Mouse (Mus musculus) gastrocnemius, postnatal 4 days (tissue): Measurements from ENCODE around the gene Cacna1a. TPM values are rescaled to one million over a fixed set of nuclear protein-coding genes. Genes with fewer than 3 reads are reported as not detected.

Experiments used
- DNase-seq, 2 experiments: peaks; one replicate each; pipeline ENCODE4 v3.0.0; 2021 to 2022; ENCODE audit warnings: low spot score in 2 of 2, mixed read lengths in 2 of 2
- total RNA-seq, 2 experiments: library from RNA; stranded (reverse); gene quantifications; 2 replicates each; pipeline ENCODE4 v1.2.3; 2021

The Cacna1a gene
- total RNA-seq, 2 experiments from 2014 or later, result 8.0 to 9.5 TPM

DNA sequence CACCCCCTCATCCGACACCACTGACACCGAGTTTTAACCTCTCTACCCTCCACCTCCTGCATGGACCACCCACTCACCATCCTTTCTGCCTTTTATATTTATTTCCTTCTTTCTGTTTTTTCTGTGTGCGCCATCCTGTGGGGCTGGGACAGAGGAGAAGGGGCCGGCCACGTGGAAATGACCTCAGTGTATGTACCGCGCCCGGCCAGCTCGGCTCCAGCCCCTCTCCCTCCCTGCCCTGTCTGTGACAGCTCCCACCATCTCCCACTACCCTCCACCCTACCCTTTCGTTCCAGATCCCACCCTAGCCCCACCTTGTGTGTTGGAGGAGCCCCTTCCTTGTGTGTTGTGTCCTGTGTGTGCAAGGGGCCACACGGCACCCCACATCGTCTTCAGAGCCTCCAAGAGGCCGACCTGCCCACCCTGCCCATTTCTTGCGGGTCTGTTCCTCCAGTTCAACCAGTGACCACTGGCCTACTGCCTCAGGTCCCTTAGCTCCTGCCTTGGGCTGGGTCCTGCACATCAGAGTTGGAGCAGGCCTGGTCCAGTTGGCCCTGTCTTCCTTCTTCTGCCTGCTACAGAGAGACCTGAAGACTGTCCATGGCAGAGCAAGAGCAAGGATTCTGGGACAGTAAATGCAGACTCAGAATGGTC, 247.3 kb downstream of the Cacna1a start:
- no peak for DNase-seq

DNA sequence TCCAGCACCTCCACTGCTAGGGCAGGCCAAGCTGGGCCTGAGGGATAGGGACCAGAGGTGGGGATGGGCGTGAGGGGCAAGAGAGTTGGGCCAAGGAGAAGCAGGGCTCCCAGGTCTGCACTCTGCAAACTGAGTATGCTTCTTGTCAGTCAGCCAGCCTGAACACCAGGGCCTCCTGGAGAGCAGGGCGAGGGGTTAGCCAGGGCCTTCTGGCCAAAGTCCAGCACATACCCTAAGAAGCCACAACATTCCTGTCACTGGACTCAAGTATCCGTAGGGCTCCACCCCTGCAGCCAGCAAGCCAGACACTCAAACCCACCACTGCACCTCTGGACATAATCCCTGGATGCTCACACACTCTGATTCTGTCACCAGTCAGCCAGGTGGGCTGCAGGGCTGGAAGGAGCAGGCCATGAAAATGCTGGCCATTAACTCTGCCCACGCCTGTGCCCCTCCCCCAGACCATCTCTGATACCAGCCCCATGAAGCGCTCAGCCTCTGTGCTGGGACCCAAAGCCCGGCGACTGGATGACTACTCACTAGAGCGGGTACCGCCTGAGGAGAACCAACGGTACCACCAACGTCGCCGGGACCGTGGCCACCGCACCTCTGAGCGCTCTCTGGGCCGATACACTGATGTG, 247.9 kb downstream of the Cacna1a start:
- DNase-seq, result no peak

DNA sequence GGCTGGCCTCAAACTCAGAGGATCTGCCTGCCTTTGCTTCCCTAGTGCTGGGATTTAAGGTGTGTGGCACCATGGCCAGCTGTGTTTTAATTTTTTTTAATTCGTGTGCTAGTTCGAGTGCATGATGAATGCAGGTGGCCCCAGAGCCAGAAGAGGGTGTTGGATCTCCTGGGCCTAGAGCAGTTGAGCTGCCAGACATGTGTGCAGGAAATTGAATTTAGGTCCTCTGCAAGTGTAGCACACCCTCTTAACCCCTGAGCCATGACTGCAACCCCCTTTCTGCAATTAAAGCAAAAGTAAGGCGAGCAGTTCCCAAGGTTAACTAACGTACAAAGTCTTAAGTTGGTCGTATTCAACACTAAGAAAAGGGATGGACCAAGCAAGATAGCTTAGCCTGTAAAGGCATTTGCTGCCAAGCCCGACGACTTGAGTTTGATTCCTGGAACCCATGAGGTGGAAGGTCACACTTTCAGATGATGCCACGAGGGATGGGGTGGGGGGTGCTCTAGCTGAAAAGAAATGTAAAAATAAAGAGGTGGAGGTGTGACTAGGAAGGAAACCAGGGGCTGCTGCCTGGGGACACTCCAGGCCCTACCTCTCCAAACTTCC, 249.8 kb downstream of the Cacna1a start:
- no peak for DNase-seq

DNA sequence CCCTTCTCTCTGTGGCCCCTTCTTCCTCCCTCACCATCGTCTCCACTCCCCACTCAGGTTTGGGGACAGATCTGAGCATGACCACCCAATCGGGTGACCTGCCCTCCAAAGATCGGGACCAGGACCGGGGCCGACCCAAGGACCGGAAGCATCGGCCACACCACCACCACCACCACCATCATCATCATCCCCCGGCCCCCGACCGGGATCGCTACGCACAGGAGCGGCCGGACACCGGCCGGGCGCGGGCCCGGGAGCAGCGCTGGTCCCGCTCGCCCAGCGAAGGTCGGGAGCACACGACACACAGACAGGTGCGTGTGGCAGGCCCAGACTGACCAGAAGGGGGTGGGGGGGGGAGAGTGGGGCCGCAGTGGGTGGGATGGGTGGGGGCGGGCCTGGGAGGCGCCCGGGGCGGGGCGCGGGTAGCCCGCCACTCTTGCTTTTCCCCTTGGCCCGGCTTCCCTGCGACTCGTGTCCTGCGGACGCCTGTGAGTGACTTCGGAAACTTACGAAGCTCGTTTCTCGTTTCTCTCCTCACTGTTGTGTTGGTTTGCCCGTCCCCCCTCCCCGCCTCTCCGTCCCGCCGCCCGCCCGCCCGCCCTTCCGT, 250.4 kb downstream of the Cacna1a start:
- peak in 1 of 2 experiments; percentile 44 for DNase-seq

DNA sequence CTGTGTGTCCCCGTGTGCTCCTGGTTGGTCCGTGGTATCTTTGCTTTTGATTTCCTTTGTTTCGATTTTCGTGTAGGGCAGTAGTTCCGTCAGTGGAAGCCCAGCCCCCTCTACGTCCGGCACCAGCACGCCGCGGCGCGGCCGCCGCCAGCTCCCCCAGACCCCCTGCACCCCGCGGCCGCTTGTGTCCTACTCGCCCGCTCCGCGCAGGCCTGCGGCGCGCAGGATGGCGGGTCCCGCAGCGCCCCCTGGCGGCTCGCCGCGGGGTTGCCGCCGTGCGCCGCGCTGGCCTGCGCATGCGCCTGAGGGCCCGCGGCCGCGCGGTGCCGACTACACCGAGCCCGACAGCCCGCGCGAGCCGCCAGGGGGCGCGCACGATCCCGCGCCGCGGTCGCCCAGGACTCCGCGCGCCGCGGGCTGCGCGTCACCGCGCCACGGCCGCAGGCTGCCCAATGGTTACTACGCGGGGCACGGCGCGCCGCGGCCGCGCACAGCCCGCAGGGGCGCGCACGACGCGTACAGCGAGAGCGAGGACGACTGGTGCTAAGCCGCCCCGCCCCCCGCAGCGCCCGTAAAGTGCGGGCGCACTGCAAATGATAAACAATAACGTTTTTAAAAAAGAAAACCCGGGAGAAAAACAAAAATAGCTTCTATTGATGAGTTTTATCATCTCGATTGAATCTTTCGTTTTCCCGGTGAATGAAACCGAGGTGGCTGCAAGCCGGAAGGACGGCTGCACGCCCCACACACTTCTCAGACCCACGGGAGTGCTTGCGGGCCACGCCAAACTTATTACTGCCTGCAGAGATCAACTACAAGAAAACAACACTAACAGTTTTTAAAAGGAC, 251.1 kb downstream of the Cacna1a start:
- DNase-seq, result peak; percentile 93 to 96

DNA sequence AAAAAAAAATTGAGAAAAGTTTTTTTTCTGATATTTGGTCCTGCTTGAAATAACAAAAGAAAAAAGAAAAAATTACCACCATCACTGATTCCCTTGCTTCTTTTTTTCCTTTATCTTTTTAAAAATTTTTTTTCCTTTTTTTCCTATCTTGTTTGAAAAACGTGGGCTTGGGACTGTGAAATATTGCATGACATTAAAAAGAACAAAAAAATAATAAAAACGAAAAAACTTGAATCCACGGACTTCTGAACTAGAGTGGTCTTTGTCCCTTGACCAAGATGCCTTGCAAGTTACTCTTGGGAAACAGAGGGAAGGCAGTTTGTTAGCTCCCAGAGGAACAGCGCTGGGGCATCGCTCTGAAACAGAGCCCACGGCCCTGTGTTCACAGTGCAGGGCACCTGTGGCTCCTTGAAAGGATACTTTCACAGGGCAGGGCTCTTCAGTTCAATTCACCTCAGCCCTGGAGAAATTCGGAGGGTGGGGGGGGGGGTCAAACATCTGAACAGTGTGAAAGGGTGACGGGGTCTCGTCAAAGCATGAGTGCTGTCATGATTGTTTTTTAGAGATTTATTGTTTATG, 251.9 kb downstream of the Cacna1a start:
- no peak for DNase-seq

DNA sequence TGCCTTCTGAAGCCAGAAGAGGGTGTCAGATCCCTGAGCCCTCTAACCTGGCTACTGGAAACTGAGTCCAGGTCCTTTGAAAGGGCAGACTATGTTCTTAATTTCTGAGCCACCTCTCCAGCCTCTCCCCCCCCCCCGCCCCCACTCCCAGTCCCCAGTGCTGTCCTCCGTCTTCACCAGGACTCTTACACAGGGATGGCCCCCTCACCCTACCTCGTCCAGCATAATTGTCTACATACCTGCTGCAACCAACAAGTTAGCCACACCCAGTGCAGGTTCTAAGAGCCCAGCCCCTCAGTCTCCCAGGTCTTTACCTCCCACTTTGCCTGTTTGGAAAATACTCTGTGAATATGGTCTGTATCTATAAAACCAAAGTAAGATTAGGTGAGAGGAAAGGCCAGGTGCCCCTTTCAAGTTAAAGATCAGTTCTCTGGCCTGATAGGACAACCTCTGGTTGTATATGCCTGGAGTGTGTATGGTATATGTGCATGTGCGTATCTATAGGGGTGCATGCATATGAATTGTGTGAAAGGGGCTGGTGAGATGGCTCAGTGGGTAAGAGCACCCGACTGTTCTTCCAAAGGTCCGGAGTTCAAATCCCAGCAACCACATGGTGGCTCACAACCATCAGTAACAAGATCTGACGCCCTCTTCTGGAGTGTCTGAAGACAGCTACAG, 252.5 kb downstream of the Cacna1a start:
- DNase-seq, result no peak

DNA sequence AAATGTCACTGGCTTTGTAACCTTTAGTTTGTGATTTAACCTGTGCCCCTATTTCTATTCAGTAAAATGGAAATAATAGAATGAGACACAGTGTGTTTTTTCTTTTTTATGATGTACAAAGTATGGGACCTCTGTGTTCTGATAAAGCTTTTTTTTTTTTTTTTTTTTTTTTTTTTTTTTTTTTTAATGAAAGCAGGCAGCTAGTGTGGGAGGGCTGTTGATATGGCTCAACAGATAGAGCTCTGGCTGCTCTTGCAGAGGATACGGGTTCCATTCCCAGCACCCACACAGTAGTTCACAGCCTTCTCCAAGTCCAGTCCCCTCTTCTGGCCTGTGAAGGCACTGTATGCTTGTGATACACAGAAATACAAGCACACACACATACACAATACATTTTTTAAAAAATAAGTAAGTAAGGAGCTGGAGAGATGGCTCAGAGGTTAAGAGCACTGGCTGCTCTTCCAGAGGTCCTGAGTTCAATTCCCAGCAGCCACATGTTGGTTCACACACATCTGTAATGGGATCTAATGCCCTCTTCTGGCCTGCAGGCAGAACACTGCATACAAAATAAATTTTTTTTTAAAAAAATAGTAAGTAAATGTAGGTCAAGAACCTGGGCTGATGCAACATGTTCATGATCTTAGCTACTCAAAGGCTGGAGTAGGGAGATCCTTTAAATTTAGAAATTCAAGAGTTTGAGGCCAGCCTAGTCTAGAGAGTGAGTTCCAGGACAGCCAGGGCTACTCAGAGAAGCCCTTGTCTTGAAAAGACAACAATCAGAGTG, 253.5 kb downstream of the Cacna1a start:
- no peak for DNase-seq

DNA sequence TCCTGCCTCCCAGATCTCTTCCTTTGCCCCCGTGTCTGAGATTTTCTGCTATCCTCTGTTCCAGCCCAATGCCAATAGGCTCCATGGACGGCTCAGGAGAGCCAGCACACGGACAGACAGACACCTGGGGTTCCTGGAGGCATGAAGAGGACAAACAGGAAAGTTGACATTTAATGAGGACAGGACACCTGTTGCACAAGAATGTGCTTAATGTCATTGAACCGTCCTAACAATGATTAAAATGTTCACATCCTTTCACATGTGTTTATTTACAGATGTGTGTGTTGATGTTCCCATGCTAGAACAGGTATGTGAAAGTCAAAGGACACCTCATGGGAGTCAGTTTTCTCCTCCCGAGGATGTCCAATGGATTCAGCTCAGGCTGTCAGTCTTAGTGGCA, 254.8 kb downstream of the Cacna1a start:
- no peak for DNase-seq

DNA sequence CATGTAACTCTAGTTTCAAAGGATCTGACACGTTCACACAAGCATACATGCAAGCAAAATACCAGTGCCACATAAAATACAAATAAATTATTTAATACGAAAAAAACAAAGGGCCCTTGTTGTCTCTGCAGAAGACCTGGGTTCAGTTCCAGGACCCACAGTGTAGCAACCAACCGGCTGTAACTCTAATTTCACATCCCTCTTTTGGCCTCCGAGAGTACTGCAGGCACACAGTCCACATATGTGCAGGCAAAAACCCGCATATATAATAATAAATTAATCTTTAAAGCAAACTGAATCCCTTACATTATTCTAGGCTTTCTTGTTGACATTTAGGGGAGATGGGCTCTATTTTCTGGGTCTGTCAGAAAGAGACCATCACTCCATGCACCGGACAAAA, 258.6 kb downstream of the Cacna1a start:
- no peak for DNase-seq

DNA sequence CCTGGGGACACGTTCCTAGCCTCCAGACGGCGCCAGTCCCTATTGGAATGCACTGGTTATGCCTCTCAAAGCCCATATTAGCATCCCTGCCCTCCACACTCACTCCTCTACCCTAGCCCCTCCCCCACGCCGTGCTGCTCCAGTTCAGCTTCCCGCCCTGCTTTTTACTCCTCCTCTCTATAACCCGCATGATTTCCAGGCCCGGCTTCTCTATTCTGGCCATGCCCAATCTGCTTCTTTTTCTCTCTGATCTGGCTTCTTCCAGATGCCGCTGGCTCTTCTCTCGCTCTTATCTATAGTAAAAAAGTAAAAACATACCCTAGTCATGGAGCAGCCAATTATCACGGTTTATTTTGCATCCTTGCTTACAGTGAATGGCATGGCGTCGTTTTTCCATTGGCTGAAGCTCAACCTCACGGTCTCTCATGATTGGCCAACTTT, 259.2 kb downstream of the Cacna1a start:
- no peak for DNase-seq

DNA sequence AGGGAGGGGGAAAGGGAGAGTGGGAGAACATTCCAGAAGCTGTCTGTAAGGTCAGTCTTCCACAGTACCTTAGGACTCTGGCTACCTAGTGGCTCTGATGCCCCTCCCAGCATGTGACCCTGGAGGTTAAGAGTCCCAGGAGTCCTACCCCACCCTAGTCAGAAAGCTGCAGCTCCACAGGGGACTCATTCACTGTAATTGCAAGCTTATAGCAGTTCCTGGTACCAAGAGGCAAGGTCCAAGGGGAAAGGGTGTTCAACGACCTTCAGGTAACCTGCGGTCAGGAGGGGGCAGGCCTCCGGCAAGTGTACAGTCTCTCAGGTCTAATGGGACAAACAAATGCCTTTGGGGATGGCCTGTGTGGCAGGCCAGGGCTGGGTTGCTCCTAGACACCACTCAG, 262.0 kb downstream of the Cacna1a start:
- DNase-seq, result no peak

DNA sequence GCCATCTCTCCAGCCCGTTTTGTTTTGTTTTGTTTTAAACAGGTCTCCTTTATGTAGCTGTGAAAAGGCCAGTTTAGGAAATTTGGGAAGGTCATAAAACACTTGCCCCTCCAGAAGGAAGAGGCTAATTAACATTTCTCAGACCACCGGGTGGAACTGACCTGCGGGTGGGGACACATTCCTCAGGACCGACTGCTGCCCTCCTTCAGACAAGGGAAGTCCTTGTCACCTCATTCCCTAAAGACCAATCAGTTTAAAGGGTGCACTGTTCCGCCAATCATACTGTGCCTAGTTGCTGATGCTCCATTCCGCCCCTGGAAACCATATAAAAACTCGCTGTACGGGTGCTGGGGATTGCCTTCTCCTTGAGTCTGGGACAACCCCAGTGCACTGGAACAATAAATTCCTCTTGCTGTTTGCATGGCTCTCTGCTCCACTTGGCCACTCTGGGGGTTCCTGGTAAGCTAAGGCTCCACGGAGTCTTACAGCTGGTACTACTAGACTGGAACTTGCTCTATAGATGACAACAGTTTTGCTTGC, 264.9 kb downstream of the Cacna1a start:
- no peak for DNase-seq

DNA sequence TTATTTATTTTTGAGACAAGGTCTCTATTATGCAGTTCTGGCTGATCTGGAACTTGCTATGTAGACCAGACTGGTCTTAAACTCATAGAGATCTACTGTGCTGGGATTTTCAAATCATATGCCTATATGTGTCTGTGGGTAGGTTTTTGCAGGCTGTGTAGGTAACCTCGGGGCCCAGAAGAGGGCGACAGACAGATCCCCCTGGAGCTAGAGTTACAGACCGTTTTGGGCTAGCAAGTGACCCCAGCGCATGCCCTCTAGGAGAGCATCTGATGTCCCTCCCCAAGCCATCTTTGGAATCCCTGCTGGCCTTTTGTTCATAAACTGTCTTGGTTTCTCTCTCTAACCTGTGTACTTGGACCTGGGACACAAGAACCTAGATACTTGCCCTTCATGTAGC, 266.4 kb downstream of the Cacna1a start:
- no peak for DNase-seq

DNA sequence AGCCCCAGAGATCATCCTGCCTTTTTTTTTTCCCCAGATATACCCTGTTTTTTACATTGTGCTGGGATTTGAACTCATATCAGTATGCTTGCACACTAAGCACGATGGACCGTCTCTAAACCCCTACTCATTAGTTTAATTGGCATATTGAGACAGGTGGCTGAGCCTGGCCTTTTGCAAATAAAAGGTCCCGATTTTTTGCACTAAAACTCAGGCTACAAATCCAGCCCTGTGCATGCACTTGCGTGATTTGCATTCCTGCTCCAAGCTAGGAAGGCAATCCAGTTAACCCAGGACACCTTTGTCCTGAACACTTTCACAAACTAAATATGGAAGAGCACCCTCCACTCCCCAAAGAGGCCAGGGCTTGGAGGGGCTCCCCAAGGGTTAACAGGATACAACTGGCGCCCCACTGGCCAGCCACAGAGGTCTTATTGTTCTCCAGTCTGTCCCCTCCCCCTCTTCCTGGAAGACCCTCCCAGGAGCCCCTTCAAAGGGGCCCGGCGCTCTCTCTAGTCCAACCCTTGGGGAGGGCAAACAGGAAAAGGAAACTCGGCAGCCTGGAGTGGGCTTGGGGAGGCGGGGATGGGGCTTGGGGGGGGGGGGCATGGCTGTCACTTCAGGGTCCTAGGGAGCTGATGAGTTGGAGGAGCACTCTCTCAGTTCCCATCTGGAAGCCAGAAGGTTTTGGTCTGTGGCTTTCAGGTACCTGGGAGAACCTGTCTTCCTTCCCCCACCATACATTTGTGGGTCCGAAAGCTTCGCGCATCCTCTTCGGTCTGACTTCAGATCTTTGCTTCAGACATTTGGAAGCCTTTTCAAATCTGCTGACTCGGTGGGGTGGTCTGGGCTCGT, 267.3 kb downstream of the Cacna1a start:
- no peak for DNase-seq

DNA sequence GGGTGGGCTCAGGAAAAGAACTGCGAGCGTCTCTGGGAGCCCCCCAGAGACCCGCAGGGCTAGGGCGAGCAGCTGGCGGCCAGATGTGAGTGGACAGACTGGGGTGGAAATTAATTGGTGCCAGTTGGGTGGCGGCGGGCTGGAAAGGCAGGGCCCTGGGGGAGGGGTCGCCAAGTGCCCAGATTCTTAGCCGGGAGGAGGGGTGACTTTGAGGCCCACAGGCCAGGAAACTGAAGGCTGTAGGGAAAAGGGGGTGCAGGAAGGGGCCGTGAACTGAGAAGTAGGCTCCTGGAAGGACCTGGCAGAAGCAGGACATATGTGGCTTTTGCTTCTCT, 267.9 kb downstream of the Cacna1a start:
- DNase-seq, result no peak

DNA sequence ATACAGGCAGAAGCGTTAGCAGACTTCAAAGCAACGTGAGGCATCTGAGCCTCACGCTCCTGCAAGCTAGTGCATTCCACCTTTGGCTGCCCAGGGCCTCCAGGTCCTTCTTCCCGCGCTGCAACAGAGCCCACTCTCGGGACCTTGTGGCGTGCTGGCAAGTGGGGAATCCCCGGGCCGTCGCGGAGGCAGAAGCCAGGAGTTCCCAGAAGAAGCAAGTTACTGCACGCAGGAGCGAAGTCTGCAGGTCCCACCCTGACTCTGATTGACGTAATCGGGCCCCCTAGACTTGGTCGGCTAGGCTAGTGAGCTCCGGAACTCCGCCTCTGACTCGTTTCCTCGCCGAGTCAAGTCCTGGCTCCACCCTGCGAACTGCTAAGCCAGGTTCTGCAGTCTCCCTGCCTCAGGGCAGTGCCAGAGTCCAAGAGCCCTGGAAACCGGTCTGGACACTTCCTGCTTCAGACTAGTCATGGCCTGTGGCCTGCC, 268.4 kb downstream of the Cacna1a start:
- peak in 1 of 2 experiments; percentile 61 for DNase-seq

DNA sequence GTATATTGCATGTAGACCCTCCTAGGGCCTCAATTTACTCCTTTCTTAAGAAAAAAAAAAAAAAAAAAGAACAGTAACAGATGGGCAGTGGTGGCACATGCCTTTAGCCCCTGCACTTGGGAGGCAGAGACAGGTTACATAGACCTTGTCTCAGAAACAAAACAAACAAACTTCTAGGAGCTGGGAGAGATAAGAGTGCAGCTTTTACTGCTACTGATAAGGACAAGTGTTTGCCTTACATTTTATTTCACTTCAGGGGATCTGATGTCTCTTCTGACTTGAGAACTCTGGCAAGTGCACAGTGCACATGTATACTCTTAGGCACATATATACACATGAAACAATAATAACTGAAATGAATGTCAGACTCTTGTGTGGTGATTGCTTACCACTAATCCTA, 269.0 kb downstream of the Cacna1a start:
- no peak for DNase-seq
